Mouse (Mus musculus): ENCODE results near the gene Fcrla.

DNA sequence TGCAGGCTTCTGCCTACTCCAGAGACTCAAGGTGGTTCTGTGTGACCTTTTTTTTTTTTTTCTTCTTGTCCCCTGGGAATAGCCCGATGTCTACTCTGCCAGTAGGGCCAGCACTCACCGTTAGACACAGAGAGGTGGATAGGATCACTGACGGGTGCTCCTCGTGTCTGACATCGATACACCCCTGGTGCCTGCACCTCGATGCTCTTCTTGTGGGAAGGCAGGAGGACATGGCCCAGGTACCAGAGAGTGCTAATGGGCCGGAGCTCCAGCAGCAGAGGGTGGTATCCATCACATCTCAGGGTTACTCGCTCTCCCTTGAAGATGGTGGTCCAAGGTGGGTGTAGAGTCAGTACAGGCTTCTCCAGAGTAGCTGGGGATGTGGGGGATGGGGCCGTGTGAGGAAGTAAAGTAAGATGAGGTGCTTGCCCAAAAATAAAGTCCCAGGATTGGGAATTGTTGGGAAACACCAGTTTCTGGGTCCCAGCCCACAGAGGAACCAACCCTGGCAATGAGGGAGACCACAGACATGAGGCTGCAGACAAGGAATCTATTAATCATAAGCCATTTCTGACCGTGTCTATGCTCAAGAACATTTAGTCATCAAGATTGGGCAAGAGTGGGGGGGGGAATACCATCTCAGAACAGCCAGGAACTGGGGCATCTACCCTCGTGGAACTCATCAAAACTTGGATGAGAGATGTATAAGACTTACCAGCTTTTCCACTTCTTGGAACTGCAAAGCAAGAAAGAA, 15.3 kb downstream of the Fcrla start:
- TF ChIP-seq CTCF (IDR thresholded peaks at IDR 0.05; ENCODE audit: borderline replicate concordance, control insufficient read depth, extremely low read depth, insufficient read depth, low read length, poor library complexity) (no peak), POLR2A (IDR thresholded peaks at IDR 0.05; ENCODE audit: control insufficient read depth, extremely low read depth, insufficient read depth, low read length, poor library complexity) (no peak)
